Mouse (Mus musculus) megakaryocyte, embryonic 14.5 days (primary cell): ENCODE data around the gene Gm21962.

ENCODE experiments used
- FLI1 ChIP-seq: IDR thresholded peaks from 2 replicates; pipeline ENCODE4 v1.6.1; 2012; ENCODE audit warnings: low read length, inconsistent platforms, mixed read lengths
- GATA1 ChIP-seq: IDR thresholded peaks from 3 replicates; pipeline ENCODE4 v1.6.1; 2012; ENCODE audit warnings: mixed read lengths, low read length, inconsistent platforms, borderline replicate concordance

GRCm38 (mm10) chr3:137686932-137687331, 15.6 kb downstream of the Gm21962 start:
- TF ChIP-seq GATA1 = no peak
- TF ChIP-seq FLI1 = no peak
